Mouse (Mus musculus): Measurements from ENCODE around the gene Gprc5d.

GRCm38 (mm10) chr6:135064621-135065020 lies 53.5 kb downstream of the Gprc5d start:
- TF ChIP-seq CTCF (IDR thresholded peaks at IDR 0.05; ENCODE audit: low read depth) = no peak
- no peak for TF ChIP-seq EP300 (optimal IDR thresholded peaks at IDR 0.05)
